Mouse (Mus musculus) megakaryocyte, adult 5-6 weeks (primary cell): ENCODE measurements around the gene Zc3h12d. TPM values are rescaled to one million over a fixed set of nuclear protein-coding genes. Genes with fewer than 3 reads are reported as not detected.

Experiments used
- ATAC-seq: 2 replicates; pipeline ENCODE4 v1.8.0; 2016; ENCODE audit warnings: mild to moderate bottlenecking, inconsistent platforms; ENCODE audit not compliant: poor library complexity, severe bottlenecking
- total RNA-seq, 2 experiments: library from RNA; stranded (forward) in 1 of 2; stranded (reverse) in 1 of 2; fragments of 153-499, 151-499 nt in 1 of 2; fragments of 221-1000, 200-1000 nt in 1 of 2; gene quantifications; 2 replicates each; pipeline versions ENCODE4 v1.2.3 to v1.2.4; 2015 to 2017

Zc3h12d gene
- total RNA-seq (2015), result 5.3 and 7.3 TPM in 2 replicates
- 9.3 and 11.3 TPM in 2 replicates for total RNA-seq (2017)

DNA sequence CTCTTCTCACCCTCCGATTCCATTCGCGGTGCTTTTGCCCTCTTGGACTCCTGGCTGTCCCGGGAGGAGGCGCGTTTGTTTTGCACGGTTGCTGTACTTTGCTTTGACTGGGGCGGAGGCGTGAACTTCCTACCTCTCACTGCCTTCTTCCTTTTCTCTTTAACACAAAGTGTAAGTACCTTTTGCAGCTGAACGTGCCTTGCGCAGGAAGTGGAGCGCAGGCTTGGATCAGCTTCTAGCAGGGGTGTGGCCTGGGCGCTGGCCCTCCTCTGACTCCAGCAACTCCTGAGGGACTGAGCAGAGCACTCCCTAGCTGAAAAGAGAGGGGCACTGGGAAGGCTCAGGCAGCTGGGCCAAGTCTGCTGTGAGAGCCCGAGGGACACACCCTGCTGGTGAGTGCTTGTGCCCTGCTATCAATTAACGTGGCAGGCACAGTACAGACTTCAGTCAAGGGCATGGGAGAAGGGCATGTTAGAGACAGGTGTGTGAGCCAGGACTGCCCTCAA lies at the start of gene Zc3h12d:
Gene Zc3h12d, plus strand, starts transcription at position 300 of the 506 bp plus-strand sequence.
- ATAC-seq, result peak; percentile 69

DNA sequence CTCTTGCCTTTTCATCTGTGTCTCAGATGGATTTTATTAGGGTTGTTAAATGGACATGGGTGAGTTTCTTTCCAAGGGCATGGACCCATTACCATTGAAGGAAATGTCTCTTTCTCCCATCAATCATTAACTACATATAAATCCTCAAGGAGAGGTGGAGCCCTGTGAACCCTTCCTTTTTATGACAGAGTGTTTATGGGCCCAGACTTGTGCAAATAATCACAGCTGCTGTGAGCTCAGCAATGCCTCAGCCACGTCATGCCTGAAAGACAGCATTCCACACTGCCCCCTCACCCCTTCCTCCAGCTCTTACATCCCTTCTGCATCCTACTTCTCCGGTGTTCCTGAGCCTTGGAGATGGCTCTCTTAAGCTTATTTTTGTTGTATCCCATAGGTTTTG lies 45.0 kb upstream of the Zc3h12d start:
- no peak for ATAC-seq

DNA sequence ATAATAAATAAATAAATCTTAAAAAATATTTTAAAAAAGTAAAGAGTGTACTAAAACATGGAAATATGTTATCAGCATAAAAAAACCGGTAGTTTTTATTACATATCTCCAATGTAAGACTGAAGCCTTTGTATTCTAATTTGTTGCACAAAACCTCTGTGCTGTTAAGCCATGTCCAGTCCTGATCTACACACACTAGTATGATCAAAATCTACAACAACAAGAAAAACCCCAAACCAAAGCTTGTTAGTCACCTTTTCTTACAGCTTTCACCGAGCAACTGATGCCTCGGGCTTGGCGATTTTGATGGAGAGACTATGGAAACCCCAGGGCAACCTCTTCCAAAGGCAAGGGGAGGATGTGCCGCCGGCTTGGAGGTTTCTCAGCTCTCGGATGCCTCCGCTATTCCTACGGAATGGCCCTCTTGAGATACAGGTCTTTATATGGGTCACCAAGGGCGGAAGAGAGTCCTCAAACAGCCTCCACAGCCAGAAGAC lies 40.0 kb upstream of the Zc3h12d start:
- peak; percentile 25; the same call in 1 of the 2 replicates for ATAC-seq

DNA sequence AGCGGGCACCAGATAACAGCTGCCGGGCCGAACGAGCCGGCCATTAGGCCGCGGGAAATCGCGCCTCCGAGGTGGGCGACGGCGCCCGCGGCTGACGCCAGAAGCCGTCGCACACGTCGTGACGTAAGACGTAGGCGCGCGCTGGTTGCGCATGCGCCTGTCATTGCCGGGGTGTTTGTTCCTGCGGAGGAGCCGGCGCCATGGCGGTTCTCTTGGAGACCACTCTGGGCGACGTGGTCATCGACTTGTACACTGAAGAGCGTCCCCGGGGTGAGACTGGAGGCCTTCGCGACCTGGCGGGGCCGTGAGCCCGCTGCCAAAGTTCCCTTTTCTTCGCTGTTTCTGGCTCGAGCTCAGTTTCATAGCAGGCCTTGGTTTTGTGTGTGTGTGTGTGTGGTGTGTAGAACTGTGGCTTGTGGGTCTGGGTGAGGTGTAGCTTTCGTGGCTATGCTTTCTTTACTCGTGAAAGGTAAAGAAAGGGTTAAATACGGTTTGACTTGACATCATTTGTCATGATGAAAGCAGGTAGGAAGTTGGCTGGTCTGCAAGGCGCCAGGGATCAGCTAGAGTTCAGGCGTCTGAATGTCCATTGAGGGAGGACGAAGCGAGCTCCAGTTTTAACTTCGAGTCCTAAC lies 39.4 kb upstream of the Zc3h12d start, which contains the start of the genes Ginm1 and Ppil4:
Gene Ginm1, minus strand, starts transcription at position 74 of the 635 bp plus-strand sequence.
Gene Ppil4, plus strand, starts transcription at position 141 of the 635 bp plus-strand sequence.
- ATAC-seq, result peak; percentile 100

DNA sequence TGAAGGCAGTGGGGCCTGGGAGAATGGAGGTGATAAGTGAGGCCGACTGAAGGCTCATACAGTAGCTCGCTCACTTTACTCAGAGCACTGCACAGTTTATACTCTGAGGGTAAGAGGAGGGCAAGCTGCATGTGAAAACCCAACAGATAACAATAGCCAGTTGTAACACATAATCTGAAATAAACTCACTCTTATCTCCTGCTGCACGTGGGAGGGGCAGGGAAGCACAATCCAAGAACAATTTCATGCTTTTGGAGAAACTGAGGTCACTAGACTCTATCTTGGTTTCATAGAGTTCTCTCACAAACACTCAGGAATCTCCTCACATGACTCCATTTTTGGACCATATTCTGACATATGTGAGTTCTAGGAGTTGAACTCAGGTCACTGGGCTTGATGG lies 31.0 kb upstream of the Zc3h12d start:
- ATAC-seq, result no peak

DNA sequence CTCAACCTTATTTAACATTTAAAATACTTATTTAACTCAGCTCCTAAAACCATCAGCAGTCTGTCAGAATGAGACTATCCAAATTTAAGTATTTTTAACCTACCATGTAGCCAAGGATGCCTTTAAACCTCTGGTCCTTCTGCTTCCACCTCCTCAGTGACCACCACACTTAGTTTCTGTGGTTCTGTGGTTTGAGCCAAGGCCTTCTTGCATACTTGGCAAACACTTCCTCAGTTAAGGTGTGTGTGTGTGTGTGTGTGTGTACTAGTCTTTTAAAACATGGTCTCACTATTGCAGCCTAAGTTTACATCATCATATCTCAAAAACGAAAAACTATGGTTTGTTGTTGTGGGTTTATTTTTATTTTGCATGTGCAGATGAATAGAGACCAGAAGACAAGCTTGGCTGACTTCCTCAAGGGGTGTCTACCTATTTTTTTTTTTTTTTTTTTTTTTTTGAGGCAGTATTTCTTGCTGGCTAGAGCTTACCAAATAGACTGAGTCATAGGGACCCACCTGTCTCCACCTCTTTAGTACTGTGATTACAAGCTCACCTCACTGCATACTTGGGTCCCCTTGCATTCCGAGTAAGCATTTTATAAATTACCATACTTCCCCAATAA lies 29.6 kb upstream of the Zc3h12d start:
- peak; percentile 80 for ATAC-seq

DNA sequence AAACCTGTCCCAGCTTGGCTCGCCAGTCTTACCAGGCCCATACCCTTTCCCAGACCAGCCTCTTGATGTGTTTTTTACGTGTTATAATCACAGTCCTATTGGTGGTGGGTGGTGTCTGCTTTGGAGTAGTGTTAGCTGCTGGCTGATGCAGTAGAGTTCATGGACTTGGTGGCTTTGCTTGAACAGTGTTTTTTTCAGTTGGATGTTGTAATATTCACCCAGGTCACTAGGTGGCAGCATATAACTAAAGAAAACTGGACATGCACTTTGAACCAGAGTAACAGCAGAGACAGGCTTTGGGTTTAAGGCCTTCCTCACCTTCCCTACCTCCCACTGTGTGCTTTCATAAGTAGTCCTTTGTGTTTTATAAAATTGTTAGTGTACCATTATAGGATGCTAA lies 22.3 kb upstream of the Zc3h12d start:
- ATAC-seq, result peak; percentile 87

DNA sequence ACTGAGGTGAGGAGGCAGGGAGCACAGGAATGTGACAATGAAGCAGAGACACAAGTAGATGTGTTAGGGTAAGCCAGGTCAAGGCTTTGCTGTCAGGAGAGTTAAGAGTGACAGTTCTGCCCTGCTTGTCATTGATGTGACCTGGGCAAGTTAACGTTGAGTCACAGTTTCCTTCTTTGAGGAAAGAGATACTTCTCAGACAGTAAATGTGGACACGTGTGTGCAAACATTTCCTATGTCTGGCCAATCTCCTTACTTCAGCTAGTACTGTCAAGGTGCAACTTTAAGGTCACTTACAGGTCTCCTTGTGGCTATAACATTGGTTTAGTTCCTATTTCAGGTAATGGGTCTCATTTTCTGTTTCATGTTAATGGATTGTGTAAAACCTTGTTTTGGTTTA lies 15.8 kb upstream of the Zc3h12d start:
- ATAC-seq, result no peak

DNA sequence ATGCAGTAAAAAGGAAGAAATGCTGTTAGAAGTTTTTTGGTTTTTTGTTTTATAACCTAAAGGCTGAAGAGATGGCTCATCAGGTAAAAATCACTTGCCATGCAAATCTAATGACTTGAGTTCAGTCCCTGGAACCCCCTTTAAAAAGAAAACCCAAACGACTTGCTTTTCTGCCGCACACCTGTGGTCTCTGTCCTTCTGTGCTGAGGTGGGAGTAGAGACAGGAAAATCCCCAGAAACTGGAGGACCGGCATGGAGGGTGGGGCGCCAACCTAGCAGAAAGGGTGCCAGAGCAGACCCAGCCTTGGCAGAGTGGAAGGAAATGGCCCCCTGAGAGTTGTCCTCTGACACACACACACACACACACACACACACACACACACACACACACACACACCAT lies 13.6 kb upstream of the Zc3h12d start:
- no peak for ATAC-seq

DNA sequence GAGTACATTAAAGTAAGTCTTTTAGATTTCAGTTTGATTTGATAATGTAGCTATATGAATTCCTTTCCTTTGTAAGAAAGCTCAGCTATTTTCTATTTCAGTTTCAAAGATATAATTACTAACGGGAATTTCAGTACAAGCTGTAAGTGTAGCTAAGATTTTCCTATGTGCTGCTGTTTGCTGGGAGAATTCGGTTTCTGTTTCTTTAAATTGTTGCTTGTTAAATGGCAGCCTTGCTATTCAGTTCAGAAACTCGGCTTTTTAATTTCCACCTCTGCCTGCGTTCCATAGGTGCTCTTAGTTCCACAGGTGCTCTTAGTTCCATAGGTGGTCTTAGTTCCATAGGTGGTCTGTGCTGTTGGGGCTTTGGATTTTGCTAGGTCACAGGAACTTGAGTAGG lies 13.1 kb upstream of the Zc3h12d start:
- no peak for ATAC-seq

DNA sequence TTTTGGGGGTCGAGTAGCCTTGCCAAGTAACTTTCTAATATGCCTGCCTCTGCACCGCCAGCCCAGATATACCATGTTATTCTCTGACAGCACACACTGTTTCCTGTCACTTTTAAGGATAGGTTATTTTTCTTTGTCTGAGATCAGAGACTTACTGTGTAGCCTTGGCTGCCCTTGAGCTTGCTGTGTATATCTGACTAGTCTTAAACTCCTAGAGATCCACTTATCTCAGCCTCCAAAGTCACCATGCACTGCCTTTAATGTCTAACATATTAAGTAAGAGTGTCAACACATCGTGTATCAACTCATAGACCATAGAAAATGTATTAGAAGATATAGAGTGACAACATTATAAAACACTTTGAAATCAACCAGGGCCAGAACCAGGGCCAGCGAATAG lies 12.7 kb upstream of the Zc3h12d start:
- ATAC-seq, result no peak

DNA sequence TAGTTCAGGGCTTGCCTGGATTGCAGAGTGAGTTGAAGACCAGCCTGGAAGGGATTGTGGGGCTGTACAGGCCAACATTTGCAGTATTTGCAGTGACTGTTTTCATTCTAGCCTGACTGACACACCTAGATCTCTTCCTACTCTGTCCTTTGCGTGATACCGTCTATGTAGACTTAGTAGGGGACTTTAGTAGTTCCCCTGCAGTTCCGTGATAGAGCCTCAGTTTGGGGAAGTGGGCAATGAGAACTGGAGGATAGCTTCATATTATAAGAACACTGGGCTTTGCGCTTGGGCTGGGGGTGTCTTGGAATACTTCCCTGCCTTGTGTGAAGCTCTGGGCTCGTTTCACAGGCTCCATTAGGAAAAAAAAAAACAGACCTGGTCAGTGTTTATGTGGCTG lies 12.1 kb upstream of the Zc3h12d start:
- ATAC-seq, result no peak

DNA sequence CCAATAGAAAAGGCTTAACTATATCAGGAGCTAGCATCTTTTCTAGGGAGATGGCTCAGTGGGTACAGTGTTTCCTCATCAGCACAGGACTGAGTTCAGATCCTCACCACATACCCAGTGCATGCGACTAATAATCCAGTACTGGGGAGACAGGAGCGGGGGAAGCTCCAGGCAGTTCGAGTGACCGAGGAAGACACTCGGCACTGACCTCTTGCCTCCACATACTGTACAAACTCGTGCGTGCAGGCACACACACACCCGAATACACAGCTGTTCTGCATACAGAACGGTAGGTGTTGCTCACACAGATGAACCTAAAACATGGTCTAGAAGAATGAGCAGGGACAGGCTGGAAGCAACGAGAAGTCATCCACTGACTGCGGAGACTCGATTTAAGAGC lies 10.3 kb upstream of the Zc3h12d start:
- ATAC-seq, result no peak

DNA sequence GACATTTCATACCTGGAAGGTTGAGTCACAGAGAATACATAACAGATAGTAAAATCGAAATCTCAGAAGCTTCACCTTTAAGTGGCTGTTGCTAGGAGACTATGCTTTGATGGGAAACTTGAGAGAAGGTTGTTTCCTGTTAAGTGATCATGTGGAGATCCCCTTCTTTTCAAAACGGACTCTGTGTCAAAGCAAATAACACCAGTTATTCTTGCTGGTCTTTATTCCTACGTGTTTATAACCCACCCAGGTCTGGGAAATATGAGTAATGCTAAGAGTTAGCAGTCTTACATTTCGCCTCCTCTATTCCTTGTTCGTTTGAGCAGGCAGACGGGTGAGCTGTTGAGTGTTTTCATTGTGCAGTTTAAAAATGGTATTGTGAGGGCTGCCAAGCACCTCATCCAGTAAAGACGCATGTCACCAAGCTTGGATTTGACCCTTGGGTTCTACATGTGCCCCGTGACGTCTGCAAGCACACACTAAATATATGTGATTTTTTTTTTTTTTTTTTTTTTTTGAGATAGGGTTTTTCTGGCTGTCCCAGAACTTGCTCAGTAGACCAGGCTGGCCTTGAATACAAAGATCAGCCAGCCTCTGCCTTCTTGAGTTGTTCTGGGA lies 7.5 kb upstream of the Zc3h12d start:
- 0 out of 2 replicates have a peak, but pooled peaks have one; percentile 12 for ATAC-seq

DNA sequence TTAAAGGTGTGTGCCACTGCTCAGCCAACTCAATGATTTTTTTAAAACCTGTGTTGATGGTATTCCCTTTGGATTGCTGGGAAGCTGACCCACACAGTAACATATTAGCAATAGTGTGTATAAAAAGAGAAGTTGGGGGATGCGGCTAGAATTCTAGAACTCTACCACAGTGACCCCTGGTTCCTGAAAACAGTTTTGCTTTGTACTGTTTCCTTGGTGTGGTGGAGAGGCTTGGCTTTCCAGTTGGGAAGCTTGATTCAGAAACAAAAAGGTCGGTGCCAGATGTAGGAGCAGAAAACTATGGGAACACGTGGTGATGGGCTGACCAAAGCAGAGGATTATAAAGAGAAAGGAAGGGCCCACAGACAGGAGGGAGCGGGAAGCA lies 7.0 kb upstream of the Zc3h12d start:
- ATAC-seq, result peak; percentile 54

DNA sequence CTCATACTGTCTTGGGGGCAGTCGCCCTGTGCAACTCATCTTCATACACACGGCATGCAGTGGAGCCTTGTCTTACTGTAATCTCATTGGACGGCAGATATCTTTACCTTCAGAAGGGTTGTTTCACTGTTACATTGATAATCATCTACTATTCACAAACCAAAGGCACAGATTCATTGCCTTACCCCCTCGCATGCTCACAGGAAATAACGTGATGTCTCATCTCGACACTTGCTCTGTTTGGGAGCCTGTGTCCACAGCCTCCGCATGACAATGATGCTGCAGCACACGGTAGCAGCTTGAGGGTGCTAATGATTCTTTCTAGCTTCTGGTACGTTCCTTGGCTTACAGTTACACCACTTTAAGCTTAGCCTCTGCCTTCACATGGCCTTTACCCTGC lies 6.2 kb upstream of the Zc3h12d start:
- peak; percentile 30; the same call in 1 of the 2 replicates for ATAC-seq

DNA sequence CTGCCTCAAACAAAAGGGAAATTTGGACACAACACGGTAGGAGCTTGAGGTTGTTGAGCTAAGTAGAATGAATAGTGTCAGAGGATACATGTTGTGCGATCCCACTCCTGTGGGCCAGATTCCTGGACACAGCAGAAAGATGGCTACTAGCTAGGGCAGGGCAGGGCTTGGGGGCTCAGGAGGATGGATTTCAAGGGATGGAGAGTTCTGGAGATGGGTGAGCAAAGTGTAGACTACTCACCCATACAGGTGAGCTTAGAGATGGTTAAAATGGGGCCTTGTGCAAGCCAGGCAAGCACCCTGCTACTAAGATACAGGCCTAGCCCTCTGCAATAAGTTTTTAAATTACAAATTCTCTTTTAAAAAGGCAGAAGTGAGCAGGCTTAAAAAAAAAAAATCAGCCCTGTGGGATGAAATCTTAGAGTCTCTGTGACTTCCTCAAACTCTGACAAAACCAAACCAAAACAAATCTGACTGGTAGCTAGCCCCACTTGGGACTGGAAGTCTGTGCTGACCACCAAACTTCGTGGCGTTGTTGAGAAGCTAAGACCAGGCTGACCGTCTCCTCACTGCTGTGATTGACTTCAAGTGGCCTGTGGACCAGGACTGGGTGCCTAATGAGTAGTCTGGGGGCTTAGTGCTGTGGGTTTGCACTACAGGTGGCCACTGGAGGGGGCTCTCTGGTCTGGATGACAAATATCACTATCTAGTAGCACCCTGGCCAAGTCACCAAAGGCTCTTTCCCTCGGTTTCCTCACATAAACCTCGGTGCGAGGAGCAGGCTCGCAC lies 1.3 kb downstream of the Zc3h12d start:
- peak; percentile 61 for ATAC-seq

DNA sequence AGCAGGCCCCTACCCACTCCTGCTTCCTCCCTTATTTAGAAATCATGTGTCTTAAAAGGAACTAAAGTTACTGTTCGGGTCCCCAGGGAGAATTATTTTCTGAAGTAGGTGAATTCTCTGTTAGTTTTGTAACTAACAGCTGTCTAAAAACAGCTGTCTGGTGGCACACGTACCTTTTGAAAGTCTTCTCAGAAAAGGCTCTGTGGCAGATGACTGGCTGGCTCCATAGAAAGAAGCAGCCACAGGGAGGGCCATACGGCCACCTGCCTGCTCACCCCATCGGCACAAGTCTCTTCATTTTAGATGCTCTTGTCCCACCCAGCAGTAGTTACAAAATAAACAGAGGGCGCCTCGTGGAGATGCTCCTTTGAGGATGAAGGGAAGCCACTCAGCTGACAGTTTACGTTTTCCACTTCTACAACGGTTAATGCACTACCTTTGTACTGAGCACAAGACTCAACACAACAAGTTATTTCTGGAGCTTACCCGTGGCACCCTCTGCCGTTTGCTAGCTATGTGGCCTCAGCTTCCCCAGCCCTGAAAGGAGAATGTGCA lies 2.5 kb downstream of the Zc3h12d start:
- no peak for ATAC-seq

DNA sequence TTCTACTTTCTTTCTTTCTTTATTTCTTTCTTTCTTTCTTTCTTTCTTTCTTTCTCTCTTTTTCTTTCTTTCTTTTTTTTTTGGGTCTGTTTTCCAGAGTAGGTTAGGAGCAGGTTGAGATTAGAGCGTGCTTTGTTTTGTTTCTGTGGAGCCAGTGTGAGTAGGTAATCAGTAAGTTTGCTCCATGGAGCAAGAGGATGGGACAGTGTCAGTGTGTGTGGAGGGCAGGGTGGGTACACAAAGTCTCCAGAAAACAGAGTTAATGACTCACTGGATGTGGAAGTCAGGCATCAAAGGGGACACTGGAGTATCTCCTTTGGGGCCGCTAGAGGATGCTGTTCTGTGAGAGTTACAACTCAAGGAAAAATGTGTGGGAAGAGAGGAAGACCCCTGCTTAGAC lies 4.6 kb downstream of the Zc3h12d start:
- no peak for ATAC-seq

DNA sequence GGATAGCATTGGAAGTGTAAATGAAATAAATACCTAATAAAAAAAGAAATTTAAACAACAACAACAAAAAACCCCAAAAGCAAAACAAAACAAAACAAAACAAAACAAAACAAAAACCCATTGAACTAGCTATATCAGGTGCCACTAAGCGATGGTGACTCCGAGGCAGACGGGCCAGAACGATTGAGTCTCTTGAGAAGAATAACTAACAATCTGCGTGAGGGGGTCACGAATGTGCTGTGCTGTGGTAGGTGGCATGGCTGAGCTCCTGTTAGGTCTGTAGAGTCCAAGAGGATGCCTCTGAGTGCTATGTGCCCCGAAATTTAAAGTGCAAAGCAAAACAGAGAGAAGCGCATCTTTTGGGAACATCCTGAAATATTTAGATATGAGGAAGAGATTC lies 5.2 kb downstream of the Zc3h12d start:
- ATAC-seq, result no peak

DNA sequence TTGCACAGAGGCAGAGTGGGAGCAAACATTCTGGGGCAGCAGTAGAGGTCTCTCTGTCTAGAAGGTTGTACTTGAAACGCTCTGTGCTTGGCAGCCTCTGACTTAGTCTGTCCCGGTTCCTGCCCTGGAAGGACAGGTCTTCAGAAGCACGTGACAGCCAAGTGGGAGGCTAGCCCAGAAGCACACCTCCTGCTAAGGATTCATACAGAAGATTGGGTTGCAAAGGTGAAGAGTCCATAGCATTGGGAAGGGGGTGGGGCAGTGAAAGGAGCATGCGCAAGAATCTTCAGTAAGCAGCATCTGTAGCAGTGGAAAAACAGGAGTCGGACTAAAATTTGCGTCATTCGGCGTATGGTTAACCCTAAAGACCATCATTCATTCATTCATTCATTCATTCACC lies 5.8 kb downstream of the Zc3h12d start:
- no peak for ATAC-seq
